Mouse (Mus musculus): ENCODE data around the gene Sf3a2.
"Not testable (repeated sequence)": the region's sequence is repeated elsewhere in the genome, so short reads cannot be mapped to it uniquely, and the experiment has no call there.

Gene Sf3a2

GRCm38 (mm10) chr10:80824827-80825226 is 26.8 kb downstream of the Sf3a2 start:
- no peak for DNase-seq (ENCODE audit: low spot score in 2 of 2)

- DNase-seq (ENCODE audit: low spot score in 2 of 2), result peak; percentile 99 to 100
Measured at GRCm38 (mm10) chr10:80826151-80827062, 28.4 kb downstream of the Sf3a2 start, which contains the start of gene Oaz1. Gene Oaz1, plus strand, starts transcription at chr10:80826656.

- no peak for DNase-seq (ENCODE audit: low spot score in 2 of 2)
Measured at GRCm38 (mm10) chr10:80827063-80827869, 29.3 kb downstream of the Sf3a2 start.

GRCm38 (mm10) chr10:80827870-80828420 is 29.9 kb downstream of the Sf3a2 start:
- DNase-seq (ENCODE audit: low spot score in 2 of 2), result no peak

- not testable (repeated sequence) for DNase-seq (ENCODE audit: low spot score in 2 of 2)
Measured at GRCm38 (mm10) chr10:80828587-80828986, 30.6 kb downstream of the Sf3a2 start.

GRCm38 (mm10) chr10:80829359-80830278 is 31.6 kb downstream of the Sf3a2 start:
- DNase-seq (ENCODE audit: low spot score in 2 of 2), result no peak

GRCm38 (mm10) chr10:80831136-80831535 is 33.1 kb downstream of the Sf3a2 start:
- DNase-seq (ENCODE audit: low spot score in 2 of 2), result peak; percentile 60 to 71

GRCm38 (mm10) chr10:80832818-80833217 is 34.8 kb downstream of the Sf3a2 start:
- DNase-seq (ENCODE audit: low spot score in 2 of 2), result no peak

- no peak for DNase-seq (ENCODE audit: low spot score in 2 of 2)
Measured at GRCm38 (mm10) chr10:80835617-80836016, 37.6 kb downstream of the Sf3a2 start.

GRCm38 (mm10) chr10:80836949-80837379 is 39.0 kb downstream of the Sf3a2 start:
- DNase-seq (ENCODE audit: low spot score in 2 of 2), result no peak

GRCm38 (mm10) chr10:80837827-80838226 is 39.8 kb downstream of the Sf3a2 start:
- no peak for DNase-seq (ENCODE audit: low spot score in 2 of 2)

- DNase-seq (ENCODE audit: low spot score in 2 of 2), result no peak
Measured at GRCm38 (mm10) chr10:80838346-80838912, 40.4 kb downstream of the Sf3a2 start.

GRCm38 (mm10) chr10:80839848-80840247 is 41.9 kb downstream of the Sf3a2 start:
- DNase-seq (ENCODE audit: low spot score in 2 of 2), result no peak

- no peak for DNase-seq (ENCODE audit: low spot score in 2 of 2)
Measured at GRCm38 (mm10) chr10:80841685-80842084, 43.7 kb downstream of the Sf3a2 start.

GRCm38 (mm10) chr10:80842334-80842733 is 44.3 kb downstream of the Sf3a2 start:
- no peak for DNase-seq (ENCODE audit: low spot score in 2 of 2)

GRCm38 (mm10) chr10:80843087-80843930 is 45.3 kb downstream of the Sf3a2 start:
- DNase-seq (ENCODE audit: low spot score in 2 of 2), result no peak

- DNase-seq (ENCODE audit: low spot score in 2 of 2), result no peak
Measured at GRCm38 (mm10) chr10:80843931-80844547, 46.0 kb downstream of the Sf3a2 start, which contains the start of gene Lingo3. Gene Lingo3, minus strand, starts transcription at chr10:80844039.

- DNase-seq (ENCODE audit: low spot score in 2 of 2), result no peak
Measured at GRCm38 (mm10) chr10:80845055-80845693, 47.2 kb downstream of the Sf3a2 start.

GRCm38 (mm10) chr10:80845732-80846131 is 47.7 kb downstream of the Sf3a2 start:
- no peak for DNase-seq (ENCODE audit: low spot score in 2 of 2)
